14 mouse cellular contexts compared by ENCODE assay signal in the genomic region with DNA sequence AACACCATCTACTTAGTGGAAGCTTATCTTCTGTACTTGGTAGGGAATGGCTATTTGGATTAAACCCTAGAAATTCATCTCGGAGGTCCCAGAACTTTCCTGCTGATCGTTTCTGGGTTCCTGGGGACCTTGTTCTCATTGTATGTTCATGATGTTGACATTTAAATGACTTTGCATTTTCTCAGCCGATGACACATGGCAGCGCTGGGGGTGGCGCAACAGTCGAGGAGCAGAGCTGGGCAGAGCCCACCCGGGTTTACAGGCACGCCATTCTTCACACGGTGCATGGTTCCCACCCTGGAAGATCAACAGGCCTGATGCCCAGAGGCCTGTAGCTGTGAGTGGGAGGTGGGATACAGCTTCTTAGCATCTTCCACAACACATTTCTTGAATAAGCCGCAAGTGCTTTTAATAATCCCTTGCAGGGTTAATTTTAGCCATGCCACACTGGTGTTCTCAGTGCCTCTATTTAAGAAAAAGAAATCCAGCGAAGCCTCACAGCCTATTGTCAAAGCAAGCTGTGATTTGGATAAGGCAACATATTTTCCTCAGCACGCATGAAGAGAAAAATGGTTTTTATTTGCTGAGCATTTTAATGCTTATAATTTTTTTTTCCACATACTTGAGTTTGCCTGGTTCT. TPM values are rescaled to one million over a fixed set of nuclear protein-coding genes. Genes with fewer than 3 reads are reported as not detected.
DNase-seq lines count a peak whose midpoint lies in the region; ATAC-seq and TF ChIP-seq lines count a peak whose summit lies in the region.
"Had no signal": no experiment of that assay in that cellular context is flagged by ENCODE, and none has a peak within 500 bp of the region (broad histone marks: within the 10 kb centered on the region; RNA-seq: fewer than 3 reads in every experiment).

No protein-coding gene starts in this region.

- H3K27me3 ChIP-seq in heart, adult 2 months (ENCODE audit: control insufficient read depth, insufficient read depth, low read length): no peaks in the 10 kb centered on the region
- H3K27me3 ChIP-seq in embryonic facial prominence, embryonic 14.5 days (replicated peaks; ENCODE audit: control insufficient read depth, insufficient read depth, low read length): no peaks in the 10 kb centered on the region

- no peak overlapping the region for H3K4me3 ChIP-seq in heart, adult 2 months
- no peak overlapping the region for H3K4me3 ChIP-seq in left cerebral cortex, adult 2 months
- H3K4me3 ChIP-seq in embryonic facial prominence, embryonic 14.5 days (ENCODE audit: low read depth, low read length): no peak overlapping the region

- H3K36me3 ChIP-seq in heart, adult 2 months (ENCODE audit: control insufficient read depth, insufficient read depth, low read length): peaks cover 2% of the 10 kb centered on the region; the same call in 1 of the 2 replicates
- peaks cover 21% of the 10 kb centered on the region for H3K36me3 ChIP-seq in embryonic facial prominence, embryonic 14.5 days (ENCODE audit: control insufficient read depth, insufficient read depth, low read length)

- no peak overlapping the region for H3K9ac ChIP-seq in heart, adult 2 months (ENCODE audit: low read depth, low read length)
- H3K9ac ChIP-seq in embryonic facial prominence, embryonic 14.5 days (ENCODE audit: low read depth, low read length): no peak overlapping the region

- ATAC-seq in embryonic facial prominence, embryonic 14.5 days (ENCODE audit: low read depth): no peak
- ATAC-seq in megakaryocyte, adult 5-6 weeks (ENCODE audit: poor library complexity, severe bottlenecking): peak; percentile 67
- ATAC-seq in erythroid progenitor cell, adult 5-6 weeks (replicated peaks; ENCODE audit: low FRiP score, poor library complexity, severe bottlenecking): no peak
- ATAC-seq: inflammation-experienced regulatory T-cells, adult 6 months had no signal

- H3K79me2 ChIP-seq in heart, adult 2 months (replicated peaks; ENCODE audit: control insufficient read depth, insufficient read depth, low read length): no peaks in the 10 kb centered on the region; the same call in 1 of the 2 replicates

- peak overlapping the region; percentile 26; the same call in 1 of the 2 replicates for H3K27ac ChIP-seq in heart, adult 2 months
- H3K27ac ChIP-seq in left cerebral cortex, adult 2 months: peak overlapping the region; percentile 18; the same call in 1 of the 2 replicates
- peak overlapping the region; percentile 81 for H3K27ac ChIP-seq in embryonic facial prominence, embryonic 14.5 days (replicated peaks; ENCODE audit: low read depth, low read length)
- H3K27ac ChIP-seq: macrophage had no signal

- DNase-seq in heart, adult 2 months: no peak
- DNase-seq in heart, adult 11 months: no peak
- DNase-seq in left cerebral cortex, adult 2 months (ENCODE audit: extremely low spot score in 1 of 2, low spot score in 2 of 2): no peak
- no peak for DNase-seq in left cerebral cortex, adult 8-10 months (ENCODE audit: low spot score in 2 of 2)
- peak; percentile 80 for DNase-seq in embryonic facial prominence, embryonic 14.5 days (ENCODE audit: low spot score)
- no peak for DNase-seq in adipocyte (ENCODE audit: low spot score)
- DNase-seq: embryo, embryonic 11 days; gastrocnemius, postnatal 10 days; layer of hippocampus, postnatal 36 days; thymus, postnatal 36 days had no signal

- no peak for TF ChIP-seq CTCF in heart, adult 2 months (IDR thresholded peaks at IDR 0.05)
- no peak for TF ChIP-seq CTCF in left cerebral cortex, adult 2 months (IDR thresholded peaks at IDR 0.05)

- no peak for TF ChIP-seq POLR2A in heart, adult 2 months (IDR thresholded peaks at IDR 0.05; ENCODE audit: insufficient read depth, low read depth, low read length)

- intact Hi-C loops in heart, adult 2 months (cut with DNase I): no loop called here
- intact Hi-C loops in left cerebral cortex, adult 2 months (cut with DNase I): loop anchor here (5.0 kb wide), 1 partner anchor 144 kb away; no protein-coding TSS in a partner anchor

- no peak overlapping the region for H3K4me2 ChIP-seq in embryonic facial prominence, embryonic 14.5 days (ENCODE audit: low read depth, low read length)

- H3K4me1 ChIP-seq in heart, adult 2 months (ENCODE audit: control insufficient read depth, insufficient read depth, low read length): peaks cover 3% of the 10 kb centered on the region
- H3K4me1 ChIP-seq in embryonic facial prominence, embryonic 14.5 days (ENCODE audit: control insufficient read depth, insufficient read depth, low read length): peaks cover 48% of the 10 kb centered on the region

- no peaks in the 10 kb centered on the region for H3K9me3 ChIP-seq in embryonic facial prominence, embryonic 14.5 days (ENCODE audit: control insufficient read depth, low read length)

- no peak for TF ChIP-seq EP300 in heart, adult 2 months (IDR thresholded peaks at IDR 0.05; ENCODE audit: insufficient read depth, low read depth, low read length)

- WGBS in heart, adult 2 months: 70% methylated on average over 12 of the region's 12 CpGs
- WGBS in embryonic facial prominence, embryonic 14.5 days: 56% methylated on average over 12 of the region's 12 CpGs

RNA-seq across cellular contexts. Expression of gene Notch2, which starts 54.6 kb away (rescaled TPM):
- total RNA-seq in heart, adult 2 months (2021): 10 to 100 TPM; 14.9 to 18.1 TPM
- 10.0 and 14.1 TPM in 2 replicates for polyA plus RNA-seq in heart, adult 2 months (2012; rRNA removed)
- 10 to 100 TPM; 13.7 to 14.6 TPM for total RNA-seq in left cerebral cortex, adult 2 months (2021)
- 10 to 100 TPM; 16.3 to 17.9 (median 17.1) TPM for total RNA-seq in left cerebral cortex, adult 8-10 months (2022)
- 35.6 and 39.3 TPM in 2 replicates for polyA plus RNA-seq in embryonic facial prominence, embryonic 14.5 days (2014; fragmentation: Nextera tagmentation; extraction: Ambion mirVana)
- 92.1 and 97.4 TPM in 2 replicates for total RNA-seq in megakaryocyte, adult 5-6 weeks (2015)
- total RNA-seq in megakaryocyte, adult 5-6 weeks (2017): 81.7 and 104 TPM in 2 replicates
- 16.3 and 16.6 TPM in 2 replicates for total RNA-seq in erythroid progenitor cell, adult 5-6 weeks (2015; ENCODE audit: low replicate concordance)
- total RNA-seq in erythroid progenitor cell, adult 5-6 weeks (2017; ENCODE audit: low replicate concordance): 11.0 and 18.5 TPM in 2 replicates

Comparison
In these comparisons a context has a peak if more than half of its experiments do, and no peak if none do; other contexts are left out.
1. H3K27ac ChIP-seq: peak in every context shown above with its lines; median percentile 81 in embryonic facial prominence, embryonic 14.5 days; 26 in heart, adult 2 months; 18 in left cerebral cortex, adult 2 months.
2. RNA of gene Notch2, which starts 54.6 kb away (total RNA-seq): 81.7 to 104 TPM in megakaryocyte, adult 5-6 weeks; 14.9 to 18.1 TPM in heart, adult 2 months, 16.3 to 17.9 TPM in left cerebral cortex, adult 8-10 months, 11.0 to 18.5 TPM in erythroid progenitor cell, adult 5-6 weeks and 13.7 to 14.6 TPM in left cerebral cortex, adult 2 months; every median in the first group is over 4 times any median in the second.